Mouse (Mus musculus) MEL (cell line): Measurements from ENCODE around the gene Rexo4. TPM values are rescaled to one million over a fixed set of nuclear protein-coding genes. Genes with fewer than 3 reads are reported as not detected.

Experiments
- DNase-seq: peaks from one replicate; pipeline ENCODE4 v3.0.0; 2011; ENCODE audit warnings: low read depth, low spot score
- H3K27ac ChIP-seq: 2 replicates; pipeline ENCODE4 v1.5.1; 2012; ENCODE audit warnings: low read depth, mild to moderate bottlenecking, control low read depth, low read length, moderate library complexity; ENCODE audit not compliant: control insufficient read depth
- H3K27me3 ChIP-seq, 2 experiments: fragments of 150-350 bp in 1 of 2; sonication (generic) in 1 of 2; 2 replicates each; pipeline ENCODE4 v1.6.1; 2012; ENCODE audit warnings: low read length in 2 of 2, mild to moderate bottlenecking in 2 of 2, improper control_type of control experiment in 1 of 2, moderate library complexity in 1 of 2; ENCODE audit not compliant: insufficient read depth in 2 of 2, control insufficient read depth in 1 of 2
- H3K36me3 ChIP-seq, 2 experiments: 2 replicates each; pipeline ENCODE4 v1.6.1; 2012 to 2014; ENCODE audit warnings: low read length in 2 of 2, improper control_type of control experiment in 1 of 2, inconsistent platforms in 1 of 2, mild to moderate bottlenecking in 1 of 2; ENCODE audit not compliant: insufficient read depth in 2 of 2, control insufficient read depth in 1 of 2
- H3K4me1 ChIP-seq, 2 experiments: fragments of 150-350 bp in 1 of 2; sonication (generic) in 1 of 2; 2 replicates each; pipeline ENCODE4 v1.6.1; 2012; ENCODE audit warnings: low read length in 2 of 2, improper control_type of control experiment in 1 of 2, mild to moderate bottlenecking in 1 of 2; ENCODE audit not compliant: insufficient read depth in 2 of 2, control insufficient read depth in 1 of 2
- H3K4me3 ChIP-seq, 2 experiments: fragments of 150-350 bp in 1 of 2; sonication (generic) in 1 of 2; 2 replicates each; pipeline ENCODE4 v1.5.1; 2012; ENCODE audit warnings: low read depth in 2 of 2, low read length in 2 of 2, mild to moderate bottlenecking in 2 of 2, moderate library complexity in 2 of 2, control low read depth in 1 of 2, improper control_type of control experiment in 1 of 2; ENCODE audit not compliant: control insufficient read depth in 1 of 2, insufficient read depth in 1 of 2
- H3K79me2 ChIP-seq: 2 replicates; pipeline ENCODE4 v1.6.1; 2012; ENCODE audit warnings: mild to moderate bottlenecking, low read length, moderate library complexity; ENCODE audit not compliant: control insufficient read depth, poor library complexity, insufficient read depth
- H3K9ac ChIP-seq: 2 replicates; pipeline ENCODE4 v1.6.1; 2012; ENCODE audit warnings: low read depth, mild to moderate bottlenecking, control low read depth, low read length, moderate library complexity; ENCODE audit not compliant: control insufficient read depth, poor library complexity, severe bottlenecking
- H3K9me3 ChIP-seq: fragments of 150-350 bp; sonication (generic); replicated peaks from 2 replicates; pipeline ENCODE4 v1.6.1; 2012; ENCODE audit warnings: mild to moderate bottlenecking, low read length, improper control_type of control experiment, moderate library complexity; ENCODE audit not compliant: insufficient read depth
- BHLHE40 ChIP-seq: IDR thresholded peaks from 2 replicates; pipeline ENCODE4 v1.6.1; 2012; ENCODE audit warnings: low read depth, mild to moderate bottlenecking, inconsistent platforms, low read length, improper control_type of control experiment, borderline replicate concordance
- CHD1 ChIP-seq: IDR thresholded peaks from 2 replicates; pipeline ENCODE4 v1.6.1; 2012; ENCODE audit warnings: low read depth, mild to moderate bottlenecking, inconsistent platforms, low read length, improper control_type of control experiment
- CTCF ChIP-seq, 3 experiments: IDR thresholded peaks in 2 of 3; conservative IDR thresholded peaks in 1 of 3; 2 replicates each; pipeline ENCODE4 v1.5.1; 2011 to 2012; ENCODE audit warnings: low read length in 3 of 3, low read depth in 2 of 3, mild to moderate bottlenecking in 2 of 3, improper control_type of control experiment in 1 of 3, inconsistent platforms in 1 of 3, mixed read lengths in 1 of 3, moderate library complexity in 1 of 3; ENCODE audit not compliant: control insufficient read depth in 1 of 3, insufficient read depth in 1 of 3, poor library complexity in 1 of 3, severe bottlenecking in 1 of 3
- E2F4 ChIP-seq: IDR thresholded peaks from 2 replicates; pipeline ENCODE4 v1.6.1; 2011; ENCODE audit warnings: low read depth, low read length, improper control_type of control experiment, borderline replicate concordance
- ELF1 ChIP-seq: IDR thresholded peaks from 2 replicates; pipeline ENCODE4 v1.6.1; 2014; ENCODE audit warnings: low read depth, mild to moderate bottlenecking, inconsistent platforms, low read length, improper control_type of control experiment, moderate library complexity
- ETS1 ChIP-seq: IDR thresholded peaks from 2 replicates; pipeline ENCODE4 v1.6.1; 2012; ENCODE audit warnings: low read depth, mild to moderate bottlenecking, inconsistent platforms, low read length, improper control_type of control experiment, moderate library complexity
- GABPA ChIP-seq: IDR thresholded peaks from 2 replicates; pipeline ENCODE4 v1.6.1; 2012; ENCODE audit warnings: low read depth, mild to moderate bottlenecking, inconsistent platforms, low read length, improper control_type of control experiment, moderate library complexity
- GATA1 ChIP-seq: IDR thresholded peaks from 2 replicates; pipeline ENCODE4 v1.6.1; 2011; ENCODE audit warnings: low read depth, low read length, improper control_type of control experiment
- HCFC1 ChIP-seq: IDR thresholded peaks from 2 replicates; pipeline ENCODE4 v1.6.1; 2012; ENCODE audit warnings: low read depth, mild to moderate bottlenecking, inconsistent platforms, low read length, improper control_type of control experiment, moderate library complexity
- KAT2A ChIP-seq: conservative IDR thresholded peaks from 2 replicates; pipeline ENCODE4 v1.6.1; 2012; ENCODE audit warnings: low read depth, low read length, improper control_type of control experiment, inconsistent platforms
- MAX ChIP-seq: IDR thresholded peaks from 2 replicates; pipeline ENCODE4 v1.6.1; 2011; ENCODE audit warnings: low read length, improper control_type of control experiment
- MAZ ChIP-seq: IDR thresholded peaks from 2 replicates; pipeline ENCODE4 v1.6.1; 2012; ENCODE audit warnings: low read depth, mild to moderate bottlenecking, inconsistent platforms, low read length, improper control_type of control experiment
- MEF2A ChIP-seq: IDR thresholded peaks from 2 replicates; pipeline ENCODE4 v1.6.1; 2014; ENCODE audit warnings: low read depth, mild to moderate bottlenecking, inconsistent platforms, low read length, improper control_type of control experiment; ENCODE audit not compliant: poor library complexity, insufficient replicate concordance, severe bottlenecking; ENCODE audit errors: extremely low read depth
- MXI1 ChIP-seq: IDR thresholded peaks from 2 replicates; pipeline ENCODE4 v1.6.1; 2011; ENCODE audit warnings: mild to moderate bottlenecking, low read depth, low read length, improper control_type of control experiment
- MYB ChIP-seq: IDR thresholded peaks from 2 replicates; pipeline ENCODE4 v1.6.1; 2011; ENCODE audit warnings: mild to moderate bottlenecking, low read depth, low read length, improper control_type of control experiment
- MYC ChIP-seq: IDR thresholded peaks from 2 replicates; pipeline ENCODE4 v1.6.1; 2011; ENCODE audit warnings: low read depth, mild to moderate bottlenecking, low read length, improper control_type of control experiment, moderate library complexity
- NRF1 ChIP-seq: IDR thresholded peaks from 2 replicates; pipeline ENCODE4 v1.6.1; 2014; ENCODE audit warnings: low read depth, mild to moderate bottlenecking, inconsistent platforms, low read length, improper control_type of control experiment, moderate library complexity; ENCODE audit not compliant: poor library complexity, insufficient read depth, severe bottlenecking
- POLR2A ChIP-seq, 2 experiments: IDR thresholded peaks; 2 replicates each; pipeline ENCODE4 v1.6.1; 2011 to 2012; ENCODE audit warnings: low read length in 2 of 2, mild to moderate bottlenecking in 2 of 2, control low read depth in 1 of 2, improper control_type of control experiment in 1 of 2, low read depth in 1 of 2, moderate library complexity in 1 of 2; ENCODE audit not compliant: control insufficient read depth in 1 of 2, insufficient read depth in 1 of 2, poor library complexity in 1 of 2
- POLR2AphosphoS2 ChIP-seq: IDR thresholded peaks from 2 replicates; pipeline ENCODE4 v1.6.1; 2011; ENCODE audit warnings: low read length, improper control_type of control experiment
- POLR2AphosphoS5 ChIP-seq: IDR thresholded peaks from 2 replicates; pipeline ENCODE4 v1.6.1; 2012; ENCODE audit warnings: low read depth, borderline replicate concordance, mild to moderate bottlenecking, inconsistent platforms, low read length, moderate library complexity, mixed read lengths
- RAD21 ChIP-seq: IDR thresholded peaks from 2 replicates; pipeline ENCODE4 v1.6.1; 2011; ENCODE audit warnings: mild to moderate bottlenecking, low read depth, low read length, improper control_type of control experiment
- RCOR1 ChIP-seq: IDR thresholded peaks from 2 replicates; pipeline ENCODE4 v1.6.1; 2012; ENCODE audit warnings: low read depth, mild to moderate bottlenecking, inconsistent platforms, low read length, improper control_type of control experiment
- SIN3A ChIP-seq: IDR thresholded peaks from 2 replicates; pipeline ENCODE4 v1.6.1; 2012; ENCODE audit warnings: low read length, improper control_type of control experiment, inconsistent platforms
- SMC3 ChIP-seq: IDR thresholded peaks from 2 replicates; pipeline ENCODE4 v1.6.1; 2011; ENCODE audit warnings: low read depth, low read length, improper control_type of control experiment
- TBP ChIP-seq: IDR thresholded peaks from 2 replicates; pipeline ENCODE4 v1.8.0; 2011; ENCODE audit warnings: low read depth, low read length, improper control_type of control experiment
- UBTF ChIP-seq: IDR thresholded peaks from 2 replicates; pipeline ENCODE4 v1.6.1; 2012; ENCODE audit warnings: low read depth, mild to moderate bottlenecking, inconsistent platforms, low read length, improper control_type of control experiment, moderate library complexity, borderline replicate concordance; ENCODE audit not compliant: insufficient read depth
- USF1 ChIP-seq: IDR thresholded peaks from 2 replicates; pipeline ENCODE4 v1.6.1; 2014; ENCODE audit warnings: low read depth, mild to moderate bottlenecking, inconsistent platforms, low read length, improper control_type of control experiment, moderate library complexity
- USF2 ChIP-seq, 2 experiments: IDR thresholded peaks; 2 replicates each; pipeline ENCODE4 v1.6.1; 2011 to 2012; ENCODE audit warnings: improper control_type of control experiment in 2 of 2, low read length in 2 of 2, borderline replicate concordance in 1 of 2, inconsistent platforms in 1 of 2, low read depth in 1 of 2, mild to moderate bottlenecking in 1 of 2; ENCODE audit not compliant: insufficient read depth in 1 of 2
- ZC3H11A ChIP-seq: IDR thresholded peaks from 2 replicates; pipeline ENCODE4 v1.6.1; 2012; ENCODE audit warnings: low read depth, mild to moderate bottlenecking, inconsistent platforms, low read length, improper control_type of control experiment
- ZKSCAN1 ChIP-seq: IDR thresholded peaks from 2 replicates; pipeline ENCODE4 v1.6.1; 2012; ENCODE audit warnings: low read depth, mild to moderate bottlenecking, inconsistent platforms, low read length, improper control_type of control experiment, moderate library complexity
- ZMIZ1 ChIP-seq: IDR thresholded peaks from 2 replicates; pipeline ENCODE4 v1.6.1; 2012; ENCODE audit warnings: low read depth, mild to moderate bottlenecking, inconsistent platforms, low read length, improper control_type of control experiment, moderate library complexity
- ZNF384 ChIP-seq: IDR thresholded peaks from 2 replicates; pipeline ENCODE4 v1.6.1; 2012; ENCODE audit warnings: low read depth, mild to moderate bottlenecking, inconsistent platforms, low read length, improper control_type of control experiment
- polyA plus RNA-seq, 2 experiments: library from polyadenylated mRNA; stranded (reverse) in 1 of 2; unstranded in 1 of 2; fragments of >175 nt in 1 of 2; fragments of >200 nt in 1 of 2; gene quantifications; 2 replicates each; pipeline versions ENCODE4 v1.2.1 to v1.2.4; 2012; ENCODE audit warnings: low replicate concordance in 2 of 2, low read depth in 1 of 2; ENCODE audit not compliant: insufficient read length in 2 of 2, insufficient read depth in 1 of 2, missing spikeins in 1 of 2
- total RNA-seq: library from RNA; depleted of rRNA; stranded (reverse); fragments of 300-350 nt; gene quantifications from 2 replicates; pipeline ENCODE4 v1.2.3, GENCODE M21; 2012

Rexo4 gene
- total and polyA plus RNA-seq, 3 experiments, result 52.4 to 66.6 TPM; not detected in 1

GRCm38 (mm10) chr2:26912253-26912770 is 51.9 kb downstream of the Rexo4 start (continued):
- TF ChIP-seq ETS1, result no peak
- no peak for TF ChIP-seq MAZ

GRCm38 (mm10) chr2:26910994-26911765 is 53.0 kb downstream of the Rexo4 start:
- Histone ChIP-seq H3K9me3 (no peaks in the 10 kb centered on the region), H3K27ac (peak overlapping the region; percentile 71), H3K9ac (peak overlapping the region; percentile 87), H3K79me2 (peaks cover 73% of the 10 kb centered on the region), H3K27me3 (no peaks in the 10 kb centered on the region), H3K36me3 (peaks cover 5 to 24% of the 10 kb centered on the region in 2 experiments; a peak in 3 of 4 replicates), H3K4me3 (peak overlapping the region; percentile 44 to 78), H3K4me1 (peaks cover 2 to 15% of the 10 kb centered on the region in 2 experiments; a peak in 3 of 4 replicates)
- DNase-seq, result peak; percentile 70
- no peak for TF ChIP-seq KAT2A
- peak; percentile 7; the same call in 1 of the 2 replicates for TF ChIP-seq POLR2AphosphoS5
- no peak for TF ChIP-seq RAD21
- TF ChIP-seq SMC3, result no peak
- no peak for TF ChIP-seq USF1
- TF ChIP-seq MAX, result peak; percentile 3; the same call in 1 of the 2 replicates
- no peak for TF ChIP-seq CTCF (IDR thresholded peaks at IDR 0.05 in 2 of 3, conservative IDR thresholded peaks at IDR 0.05 in 1 of 3; ENCODE audit: control insufficient read depth in 1 of 3, insufficient read depth in 1 of 3, low read depth in 2 of 3, low read length in 3 of 3, poor library complexity in 1 of 3, severe bottlenecking in 1 of 3)
- TF ChIP-seq MAZ, result no peak
- TF ChIP-seq MEF2A, result no peak
- no peak for TF ChIP-seq GATA1
- peak; percentile 6 to 42; a peak in 2 of 4 replicates for TF ChIP-seq POLR2A (IDR thresholded peaks at IDR 0.05; ENCODE audit: control insufficient read depth in 1 of 2, insufficient read depth in 1 of 2, low read depth in 1 of 2, low read length in 2 of 2, poor library complexity in 1 of 2)
- no peak for TF ChIP-seq ZC3H11A
- TF ChIP-seq TBP, result no peak
- no peak for TF ChIP-seq E2F4
- no peak for TF ChIP-seq UBTF
- TF ChIP-seq ETS1, result no peak
- no peak for TF ChIP-seq ELF1
- peak; percentile 56; the same call in 1 of the 2 replicates for TF ChIP-seq MYC
- TF ChIP-seq ZNF384, result no peak
- no peak; the same call in 1 of the 2 replicates for TF ChIP-seq ZMIZ1
- peak; percentile 77 for TF ChIP-seq NRF1
- TF ChIP-seq RCOR1, result no peak
- TF ChIP-seq USF2 (IDR thresholded peaks at IDR 0.05; ENCODE audit: borderline replicate concordance in 1 of 2, insufficient read depth in 1 of 2, low read depth in 1 of 2, low read length in 2 of 2), result no peak
- no peak for TF ChIP-seq ZKSCAN1
- TF ChIP-seq CHD1, result no peak
- TF ChIP-seq GABPA, result no peak
- TF ChIP-seq MYB, result no peak
- no peak; the same call in 1 of the 2 replicates for TF ChIP-seq MXI1
- no peak for TF ChIP-seq BHLHE40
- no peak; the same call in 1 of the 2 replicates for TF ChIP-seq POLR2AphosphoS2
- no peak for TF ChIP-seq HCFC1
- TF ChIP-seq SIN3A, result no peak
